Mouse (Mus musculus) G1E (cell line): Measurements from ENCODE around the gene Kcnip4. TPM values are rescaled to one million over a fixed set of nuclear protein-coding genes. Genes with fewer than 3 reads are reported as not detected.

Experiments used
- ATAC-seq: 2 replicates; pipeline ENCODE4 v1.8.0; 2016; ENCODE audit warnings: mild to moderate bottlenecking; ENCODE audit not compliant: insufficient number of reproducible peaks, poor library complexity, low FRiP score, severe bottlenecking; ENCODE audit errors: extremely low read depth
- DNase-seq: peaks from one replicate; pipeline ENCODE4 v3.0.0; 2012; ENCODE audit warnings: low spot score
- H3K27me3 ChIP-seq: 2 replicates; pipeline ENCODE4 v1.6.1; 2012; ENCODE audit warnings: mild to moderate bottlenecking, low read length, inconsistent platforms; ENCODE audit not compliant: insufficient read depth
- H3K36me3 ChIP-seq: replicated peaks from 2 replicates; pipeline ENCODE3; 2012; ENCODE audit warnings: mild to moderate bottlenecking, inconsistent platforms
- H3K4me1 ChIP-seq: 2 replicates; pipeline ENCODE4 v1.6.1; 2012; ENCODE audit warnings: low read depth, low read length, inconsistent platforms, mixed read lengths; ENCODE audit not compliant: insufficient read depth
- H3K4me3 ChIP-seq: 2 replicates; pipeline ENCODE4 v1.5.1; 2012; ENCODE audit warnings: low read depth, mild to moderate bottlenecking, inconsistent platforms, low read length, moderate library complexity, mixed read lengths
- H3K9me3 ChIP-seq: replicated peaks from 2 replicates; pipeline ENCODE4 v1.6.1; 2012; ENCODE audit warnings: inconsistent platforms
- CTCF ChIP-seq: IDR thresholded peaks from 2 replicates; pipeline ENCODE4 v1.5.1; 2012; ENCODE audit warnings: low read depth, low read length, inconsistent platforms, mixed read lengths
- GATA1 ChIP-seq: IDR thresholded peaks from 2 replicates; pipeline ENCODE4 v1.6.1; 2012; ENCODE audit warnings: borderline replicate concordance, low read length, inconsistent platforms, mixed read lengths
- GATA2 ChIP-seq: IDR thresholded peaks from 2 replicates; pipeline ENCODE4 v1.6.1; 2012; ENCODE audit warnings: low read depth, low read length, inconsistent platforms, borderline replicate concordance
- POLR2AphosphoS5 ChIP-seq: IDR thresholded peaks from 2 replicates; pipeline ENCODE4 v1.6.1; 2012; ENCODE audit warnings: low read depth, low read length, inconsistent platforms; ENCODE audit not compliant: insufficient replicate concordance
- TAL1 ChIP-seq: conservative IDR thresholded peaks from 2 replicates; pipeline ENCODE4 v1.6.1; 2012; ENCODE audit warnings: low read depth, low read length, inconsistent platforms, mixed read lengths
- polyA plus RNA-seq: library from polyadenylated mRNA; stranded (reverse); fragments of >175 nt; gene quantifications from 2 replicates; pipeline ENCODE4 v1.2.3, GENCODE M21; 2012
- total RNA-seq, 2 experiments: library from RNA; stranded (forward) in 1 of 2; stranded (reverse) in 1 of 2; fragments of 200-1000 nt in 1 of 2; fragments of >200 nt in 1 of 2; fragmentation: Nextera tagmentation in 1 of 2; gene quantifications; 2 replicates each; pipeline ENCODE4 v1.2.3; 2014 to 2017

Kcnip4 gene
- total RNA-seq (2014; fragmentation: Nextera tagmentation): 0.38 TPM in 1 of 2 replicates, not detected in the other
- 0.05 and 0.23 TPM in 2 replicates for total RNA-seq (2017)
- polyA plus RNA-seq: not detected in 2 replicates

GRCm38 (mm10) chr5:49524394-49525241 lies at the start of gene Kcnip4:
Gene Kcnip4, minus strand, starts transcription at chr5:49524907.
- H3K9me3 ChIP-seq: peaks cover 7% of the 10 kb centered on the region
- ATAC-seq: no peak
- TF ChIP-seq TAL1: no peak
- TF ChIP-seq GATA2: no peak
- no peak for TF ChIP-seq GATA1
- no peak for TF ChIP-seq CTCF
- TF ChIP-seq POLR2AphosphoS5: no peak
- DNase-seq: no peak
- no peaks in the 10 kb centered on the region for H3K4me1 ChIP-seq
- H3K27me3 ChIP-seq: no peaks in the 10 kb centered on the region
- H3K4me3 ChIP-seq: no peak within 1 kb of the TSS
- H3K36me3 ChIP-seq: no peaks in the 10 kb centered on the region

GRCm38 (mm10) chr5:49571876-49572275 lies 47.2 kb upstream of the Kcnip4 start:
- no peak for ATAC-seq
- no peaks in the 10 kb centered on the region for H3K36me3 ChIP-seq
- H3K9me3 ChIP-seq: no peaks in the 10 kb centered on the region
- H3K27me3 ChIP-seq: no peaks in the 10 kb centered on the region
- H3K4me1 ChIP-seq: no peaks in the 10 kb centered on the region
- TF ChIP-seq CTCF (no peak), TAL1 (no peak), POLR2AphosphoS5 (no peak), GATA2 (no peak), GATA1 (no peak)
- no peak for DNase-seq
- no peak overlapping the region for H3K4me3 ChIP-seq

- Histone ChIP-seq H3K9me3 (no peaks in the 10 kb centered on the region), H3K4me1 (no peaks in the 10 kb centered on the region), H3K36me3 (no peaks in the 10 kb centered on the region), H3K4me3 (no peak overlapping the region), H3K27me3 (no peaks in the 10 kb centered on the region)
- TF ChIP-seq GATA1: no peak
- DNase-seq (no peak), ATAC-seq (no peak)
These were observed 39.0 kb upstream of the Kcnip4 start for GRCm38 (mm10) chr5:49563751-49564150.

- ATAC-seq: no peak
These were observed 32.7 kb upstream of the Kcnip4 start for GRCm38 (mm10) chr5:49557436-49557835.

GRCm38 (mm10) chr5:49547884-49548283 lies 23.2 kb upstream of the Kcnip4 start:
- TF ChIP-seq GATA1: no peak
- no peak for TF ChIP-seq POLR2AphosphoS5
- TF ChIP-seq CTCF: no peak
- TF ChIP-seq GATA2: no peak
- TF ChIP-seq TAL1: no peak

More at GRCm38 (mm10) chr5:49557436-49557835, 32.7 kb upstream of the Kcnip4 start:
- no peak for DNase-seq
- Histone ChIP-seq H3K9me3 (no peaks in the 10 kb centered on the region), H3K27me3 (no peaks in the 10 kb centered on the region), H3K4me3 (no peak overlapping the region), H3K36me3 (no peaks in the 10 kb centered on the region), H3K4me1 (no peaks in the 10 kb centered on the region)
- no peak for TF ChIP-seq POLR2AphosphoS5
- no peak for TF ChIP-seq CTCF
- TF ChIP-seq TAL1: no peak
- no peak for TF ChIP-seq GATA2
- no peak for TF ChIP-seq GATA1

GRCm38 (mm10) chr5:49529362-49529761 lies 4.7 kb upstream of the Kcnip4 start:
- ATAC-seq (no peak), DNase-seq (no peak)
- H3K4me1 ChIP-seq: no peaks in the 10 kb centered on the region
- no peaks in the 10 kb centered on the region for H3K27me3 ChIP-seq
- no peaks in the 10 kb centered on the region for H3K36me3 ChIP-seq
- TF ChIP-seq CTCF (no peak), GATA1 (no peak), POLR2AphosphoS5 (no peak)
- H3K9me3 ChIP-seq: peaks cover 5% of the 10 kb centered on the region
- no peak overlapping the region for H3K4me3 ChIP-seq

More at GRCm38 (mm10) chr5:49547884-49548283, 23.2 kb upstream of the Kcnip4 start:
- H3K4me3 ChIP-seq: no peak overlapping the region
- H3K4me1 ChIP-seq: no peaks in the 10 kb centered on the region
- no peaks in the 10 kb centered on the region for H3K36me3 ChIP-seq
- H3K9me3 ChIP-seq: no peaks in the 10 kb centered on the region
- no peak for ATAC-seq
- no peaks in the 10 kb centered on the region for H3K27me3 ChIP-seq
- DNase-seq: no peak

- Histone ChIP-seq H3K4me3 (no peak overlapping the region), H3K36me3 (no peaks in the 10 kb centered on the region), H3K9me3 (peaks cover 7% of the 10 kb centered on the region), H3K4me1 (no peaks in the 10 kb centered on the region), H3K27me3 (no peaks in the 10 kb centered on the region)
- TF ChIP-seq TAL1 (no peak), CTCF (no peak)
- DNase-seq: no peak
- no peak for ATAC-seq
These were observed 520 bp upstream of the Kcnip4 start for GRCm38 (mm10) chr5:49525242-49525612.
